Mouse (Mus musculus) forebrain, embryonic 16.5 days (tissue): Measurements from ENCODE around the gene Ralgapa1. TPM values are rescaled to one million over a fixed set of nuclear protein-coding genes. Genes with fewer than 3 reads are reported as not detected.

Experiments
- ATAC-seq: fragments of 200-750 bp; cut with Nextera tagmentation; 2 replicates; pipeline ENCODE4 v1.8.0; 2017; ENCODE audit warnings: mild to moderate bottlenecking, moderate library complexity
- H3K27ac ChIP-seq: fragments of 300-500 bp; sonication (generic); 2 replicates; pipeline ENCODE4 v1.5.1; 2014; ENCODE audit warnings: low read length, control low read depth
- H3K27me3 ChIP-seq: fragments of 300-500 bp; sonication (generic); replicated peaks from 2 replicates; pipeline ENCODE4 v1.6.1; 2014; ENCODE audit warnings: low read length; ENCODE audit not compliant: control insufficient read depth, insufficient read depth
- H3K36me3 ChIP-seq: fragments of 300-500 bp; sonication (generic); 2 replicates; pipeline ENCODE4 v1.6.1; 2014; ENCODE audit not compliant: control insufficient read depth, insufficient read depth
- H3K4me1 ChIP-seq: fragments of 300-500 bp; sonication (generic); replicated peaks from 2 replicates; pipeline ENCODE4 v1.6.1; 2014; ENCODE audit warnings: low read length; ENCODE audit not compliant: control insufficient read depth, insufficient read depth
- H3K4me2 ChIP-seq: fragments of 300-500 bp; sonication (generic); 2 replicates; pipeline ENCODE4 v1.6.1; 2014; ENCODE audit warnings: mild to moderate bottlenecking, low read length, control low read depth
- H3K4me3 ChIP-seq: fragments of 300-500 bp; sonication (generic); replicated peaks from 2 replicates; pipeline ENCODE4 v1.5.1; 2014; ENCODE audit warnings: mild to moderate bottlenecking, low read length, control low read depth
- H3K9ac ChIP-seq: fragments of 300-500 bp; sonication (generic); replicated peaks from 2 replicates; pipeline ENCODE4 v1.6.1; 2014; ENCODE audit warnings: low read depth, low read length, control low read depth
- H3K9me3 ChIP-seq: fragments of 300-500 bp; sonication (generic); 2 replicates; pipeline ENCODE4 v1.6.1; 2016; ENCODE audit warnings: low read length; ENCODE audit not compliant: control insufficient read depth
- WGBS: fragments of 180-500 bp; shearing (Covaris S2); extraction: QIAGEN DNeasy Blood & Tissue Kit; methylation state at CpG from one replicate; pipeline ENCODE4 v1.1.7; 2014; 5-methylcytosine and 5-hydroxymethylcytosine counted together
- polyA plus RNA-seq: library from polyadenylated mRNA; unstranded; fragments of >200 nt; fragmentation: Nextera tagmentation; extraction: Ambion mirVana; gene quantifications from 2 replicates; pipeline ENCODE4 v1.2.1, GENCODE M21; 2015

Ralgapa1 gene
- 18.1 and 21.9 TPM in 2 replicates for polyA plus RNA-seq

DNA sequence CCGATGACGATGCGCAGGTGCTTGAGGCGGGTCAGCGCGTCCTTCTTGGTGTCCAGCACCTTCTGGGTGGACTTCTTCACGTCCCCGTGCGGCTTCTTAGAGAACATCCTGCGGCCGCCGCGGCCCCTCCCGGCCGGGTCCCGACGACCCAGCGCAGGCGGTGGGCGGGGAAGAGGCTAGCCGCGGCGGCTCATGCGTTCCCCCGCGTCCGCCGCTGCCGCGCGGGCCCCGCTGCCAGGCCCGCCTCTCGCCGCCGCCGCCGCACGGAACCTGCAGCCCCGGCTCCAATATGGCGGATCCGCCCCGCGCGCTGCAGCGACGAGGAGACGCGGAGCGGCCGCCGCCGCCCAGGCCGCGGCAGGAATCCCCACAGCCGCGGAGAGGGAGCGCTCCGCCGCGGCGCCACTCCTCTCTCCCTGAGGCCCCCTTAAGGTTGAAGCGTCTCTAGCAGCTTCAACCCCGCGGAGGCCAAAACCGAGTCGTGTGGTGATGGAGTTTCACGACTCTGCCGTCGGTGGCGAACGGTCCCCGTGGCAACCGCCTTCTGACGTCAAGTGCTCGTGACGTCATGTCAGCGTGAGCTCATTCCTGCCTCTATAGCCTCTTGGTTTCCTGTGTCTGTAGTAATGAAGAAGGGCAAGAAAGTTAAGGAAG is at the start of gene Ralgapa1:
Gene Ralgapa1 (minus strand): TSS at position 507 of the 654 bp plus-strand sequence.
- H3K27ac ChIP-seq: peak within 1 kb of the TSS; percentile 91
- peak within 1 kb of the TSS; percentile 98 for H3K9ac ChIP-seq
- peak within 1 kb of the TSS; percentile 67 for H3K4me2 ChIP-seq
- under 1% methylated on average over 75 of the region's 78 CpGs for WGBS
- H3K4me3 ChIP-seq: peak within 1 kb of the TSS; percentile 97
- no peaks in the 10 kb centered on the region for H3K27me3 ChIP-seq
- no peaks in the 10 kb centered on the region; the same call in none of the 2 replicates for H3K4me1 ChIP-seq
- H3K36me3 ChIP-seq: no peaks in the 10 kb centered on the region
- no peaks in the 10 kb centered on the region; the same call in 1 of the 2 replicates for H3K9me3 ChIP-seq
- peak; percentile 97 for ATAC-seq

DNA sequence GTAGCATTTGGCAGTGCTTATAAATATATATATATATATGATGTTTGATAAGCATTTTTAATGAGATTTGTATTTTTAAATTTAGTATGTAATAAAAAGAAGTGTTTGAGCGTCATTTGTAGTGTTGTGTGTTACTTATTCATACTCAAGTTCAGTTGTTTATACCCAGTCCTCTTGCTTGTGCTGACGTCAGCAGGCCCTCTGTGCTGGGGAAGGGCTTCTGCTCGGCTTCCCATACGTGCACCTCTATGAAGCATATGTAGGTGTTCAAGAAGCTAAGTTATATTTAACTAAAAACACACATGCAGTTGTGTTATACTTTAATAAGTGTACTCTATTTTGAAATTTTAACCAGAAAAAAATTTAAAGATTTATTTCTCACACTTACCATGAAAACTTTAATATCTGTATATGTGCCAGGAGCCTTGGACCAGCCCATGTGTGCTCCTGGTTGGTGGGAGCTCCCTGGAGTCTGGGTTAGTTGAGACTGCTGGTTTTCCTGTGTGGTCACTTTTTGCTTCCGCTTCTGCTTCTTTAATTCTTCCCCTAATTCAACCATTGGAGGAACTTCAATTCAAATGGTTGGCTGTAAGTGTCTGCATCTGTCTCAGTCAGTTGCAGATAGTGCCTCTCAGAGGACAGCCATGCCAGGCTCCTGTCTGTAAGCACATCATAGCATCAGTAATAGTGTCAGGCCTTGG is 48.8 kb upstream of the Ralgapa1 start:
- 92% methylated on average over 5 of the region's 5 CpGs for WGBS
- H3K4me1 ChIP-seq: no peaks in the 10 kb centered on the region
- H3K27ac ChIP-seq: no peak overlapping the region
- H3K4me2 ChIP-seq: no peak overlapping the region
- no peak overlapping the region for H3K9ac ChIP-seq
- H3K27me3 ChIP-seq: no peaks in the 10 kb centered on the region
- peaks cover 3% of the 10 kb centered on the region; the same call in 1 of the 2 replicates for H3K9me3 ChIP-seq
- no peak overlapping the region for H3K4me3 ChIP-seq
- ATAC-seq: no peak
- peaks cover 32% of the 10 kb centered on the region for H3K36me3 ChIP-seq

DNA sequence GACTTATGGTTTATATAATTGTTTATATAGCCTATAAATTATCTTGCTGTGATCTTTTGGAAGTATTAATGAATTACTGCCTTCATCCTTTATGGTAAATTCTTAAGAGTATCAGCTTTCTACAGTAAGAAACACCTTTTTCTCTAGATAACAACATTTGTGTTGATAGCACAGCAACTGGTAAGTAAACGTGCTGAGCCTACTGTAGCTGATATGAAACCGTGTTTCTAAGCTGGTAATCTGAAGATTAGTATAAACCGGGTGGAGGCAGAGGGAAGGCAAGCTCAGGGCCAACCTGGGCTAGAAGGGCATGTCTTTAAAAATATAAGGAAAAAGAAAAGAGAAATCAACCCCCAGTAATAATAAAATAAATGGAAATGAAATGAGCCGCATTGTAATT is 46.8 kb upstream of the Ralgapa1 start:
- Histone ChIP-seq H3K9ac (no peak overlapping the region), H3K27me3 (no peaks in the 10 kb centered on the region), H3K27ac (no peak overlapping the region), H3K4me2 (no peak overlapping the region), H3K36me3 (peaks cover 36% of the 10 kb centered on the region), H3K4me1 (no peaks in the 10 kb centered on the region), H3K9me3 (peaks cover 3% of the 10 kb centered on the region; the same call in 1 of the 2 replicates), H3K4me3 (no peak overlapping the region)
- 88% methylated on average over 4 of the region's 4 CpGs for WGBS
- ATAC-seq: no peak

DNA sequence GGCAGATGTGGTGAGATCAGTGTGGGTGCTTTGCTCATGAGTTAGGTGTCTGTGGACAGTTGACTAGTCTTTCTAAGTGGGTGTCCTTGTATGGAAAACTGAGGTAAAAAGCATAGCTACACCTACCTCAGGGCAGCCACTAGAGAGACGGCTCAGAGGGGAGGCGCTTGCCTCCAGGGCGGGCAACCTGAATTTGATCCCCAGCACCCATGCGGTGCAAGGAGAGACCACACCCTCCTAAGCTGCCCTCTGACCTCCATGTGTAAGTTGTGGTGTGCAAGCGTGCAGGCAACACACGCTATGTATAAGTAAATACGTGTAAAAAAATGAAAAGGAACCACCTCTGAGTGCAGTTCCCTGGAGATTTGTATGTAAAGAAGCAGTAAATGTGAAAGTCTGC is 39.7 kb upstream of the Ralgapa1 start:
- Histone ChIP-seq H3K36me3 (peaks cover 24% of the 10 kb centered on the region), H3K4me1 (no peaks in the 10 kb centered on the region), H3K4me3 (no peak overlapping the region), H3K27ac (no peak overlapping the region), H3K4me2 (no peak overlapping the region), H3K27me3 (no peaks in the 10 kb centered on the region), H3K9ac (no peak overlapping the region), H3K9me3 (peaks cover 8% of the 10 kb centered on the region)
- ATAC-seq: no peak
- 94% methylated on average over 7 of the region's 7 CpGs for WGBS

- H3K4me2 ChIP-seq: no peak overlapping the region
- no peak overlapping the region for H3K9ac ChIP-seq
- 97% methylated on average over 17 of the region's 17 CpGs for WGBS
- H3K4me3 ChIP-seq: no peak overlapping the region
- no peak for ATAC-seq
- H3K27ac ChIP-seq: no peak overlapping the region
- H3K27me3 ChIP-seq: no peaks in the 10 kb centered on the region
- peaks cover 27% of the 10 kb centered on the region for H3K36me3 ChIP-seq
- peaks cover 8% of the 10 kb centered on the region for H3K9me3 ChIP-seq
- no peaks in the 10 kb centered on the region for H3K4me1 ChIP-seq
Measured at GRCm38 (mm10) chr12:55859409-55860349, 38.7 kb upstream of the Ralgapa1 start.

DNA sequence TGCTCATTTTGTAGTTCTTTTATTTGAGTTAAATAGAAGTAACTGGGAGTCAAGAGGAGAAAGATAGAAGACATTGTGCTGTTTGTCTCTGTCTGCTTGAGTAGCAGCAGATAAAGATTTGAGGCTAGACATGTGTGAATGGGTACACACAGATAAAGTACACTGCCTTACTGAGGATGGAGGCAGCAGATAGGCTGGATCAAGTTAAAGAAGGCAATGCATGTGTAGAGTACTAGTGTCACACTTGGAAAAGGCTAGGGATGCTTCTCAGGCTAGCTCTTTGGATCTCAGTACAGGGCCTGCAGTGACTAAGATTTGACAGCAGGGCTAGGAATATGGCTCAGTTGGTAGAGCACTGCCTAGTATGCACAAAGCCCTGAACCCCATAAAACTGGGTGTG is 29.7 kb upstream of the Ralgapa1 start:
- Histone ChIP-seq H3K27ac (no peak overlapping the region), H3K9ac (no peak overlapping the region), H3K4me1 (no peaks in the 10 kb centered on the region), H3K27me3 (no peaks in the 10 kb centered on the region), H3K9me3 (0 out of 2 replicates have a peak, but pooled peaks cover 2% of the 10 kb centered on the region), H3K4me3 (no peak overlapping the region), H3K4me2 (no peak overlapping the region), H3K36me3 (peaks cover 16% of the 10 kb centered on the region)
- ATAC-seq: no peak

GRCm38 (mm10) chr12:55847851-55848250 is 26.9 kb upstream of the Ralgapa1 start:
- ATAC-seq: no peak
- H3K9me3 ChIP-seq: 0 out of 2 replicates have a peak, but pooled peaks cover 2% of the 10 kb centered on the region
- WGBS: 89% methylated on average over 4 of the region's 4 CpGs
- H3K27me3 ChIP-seq: no peaks in the 10 kb centered on the region
- no peaks in the 10 kb centered on the region for H3K4me1 ChIP-seq
- H3K27ac ChIP-seq: no peak overlapping the region
- peaks cover 12% of the 10 kb centered on the region for H3K36me3 ChIP-seq
- no peak overlapping the region for H3K9ac ChIP-seq
- H3K4me3 ChIP-seq: no peak overlapping the region
- no peak overlapping the region for H3K4me2 ChIP-seq

GRCm38 (mm10) chr12:55846741-55847140 is 25.8 kb upstream of the Ralgapa1 start:
- H3K9me3 ChIP-seq: 0 out of 2 replicates have a peak, but pooled peaks cover 2% of the 10 kb centered on the region
- no peak overlapping the region for H3K4me2 ChIP-seq
- 0 out of 2 replicates have a peak, but pooled peaks have one; percentile 40 for ATAC-seq
- H3K9ac ChIP-seq: no peak overlapping the region
- H3K4me3 ChIP-seq: no peak overlapping the region
- 68% methylated on average over 1 of the region's 1 CpGs for WGBS
- H3K4me1 ChIP-seq: no peaks in the 10 kb centered on the region
- no peaks in the 10 kb centered on the region for H3K27me3 ChIP-seq
- H3K27ac ChIP-seq: no peak overlapping the region
- peaks cover 19% of the 10 kb centered on the region for H3K36me3 ChIP-seq

DNA sequence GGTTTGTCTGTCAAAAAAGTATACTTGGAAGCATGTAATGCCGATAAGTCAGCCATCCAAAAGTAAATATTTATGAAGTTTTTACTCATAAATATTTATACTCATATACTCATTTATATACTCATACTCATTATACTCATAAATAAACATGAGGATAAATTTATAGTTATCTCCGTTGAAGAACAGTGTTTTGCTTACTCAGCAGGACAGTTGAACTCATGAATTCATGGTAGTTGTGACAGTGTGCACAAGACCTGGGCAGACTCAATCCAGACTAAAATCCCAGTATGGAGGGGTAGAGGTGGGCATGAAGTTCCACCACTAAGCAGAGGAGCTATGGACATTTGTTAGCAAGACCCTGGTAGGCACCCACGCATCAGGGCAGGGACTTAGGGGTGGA is 16.5 kb upstream of the Ralgapa1 start:
- Histone ChIP-seq H3K4me1 (peaks cover 13% of the 10 kb centered on the region), H3K9ac (no peak overlapping the region), H3K4me2 (peak overlapping the region; percentile 87), H3K4me3 (no peak overlapping the region; the same call in 1 of the 2 replicates), H3K27me3 (no peaks in the 10 kb centered on the region), H3K36me3 (peaks cover 6% of the 10 kb centered on the region), H3K27ac (no peak overlapping the region), H3K9me3 (no peaks in the 10 kb centered on the region)
- WGBS: 69% methylated on average over 3 of the region's 3 CpGs
- no peak for ATAC-seq
